Mouse (Mus musculus): ENCODE results near the gene Sec16a. TPM values are rescaled to one million over a fixed set of nuclear protein-coding genes. Genes with fewer than 3 reads are reported as not detected.
A peak's percentile ranks its signal among the peaks of the same experiment; 100 is the strongest.

Sec16a gene
- polyA plus RNA-seq, 2 experiments: 47.1 to 62.5 TPM

DNA sequence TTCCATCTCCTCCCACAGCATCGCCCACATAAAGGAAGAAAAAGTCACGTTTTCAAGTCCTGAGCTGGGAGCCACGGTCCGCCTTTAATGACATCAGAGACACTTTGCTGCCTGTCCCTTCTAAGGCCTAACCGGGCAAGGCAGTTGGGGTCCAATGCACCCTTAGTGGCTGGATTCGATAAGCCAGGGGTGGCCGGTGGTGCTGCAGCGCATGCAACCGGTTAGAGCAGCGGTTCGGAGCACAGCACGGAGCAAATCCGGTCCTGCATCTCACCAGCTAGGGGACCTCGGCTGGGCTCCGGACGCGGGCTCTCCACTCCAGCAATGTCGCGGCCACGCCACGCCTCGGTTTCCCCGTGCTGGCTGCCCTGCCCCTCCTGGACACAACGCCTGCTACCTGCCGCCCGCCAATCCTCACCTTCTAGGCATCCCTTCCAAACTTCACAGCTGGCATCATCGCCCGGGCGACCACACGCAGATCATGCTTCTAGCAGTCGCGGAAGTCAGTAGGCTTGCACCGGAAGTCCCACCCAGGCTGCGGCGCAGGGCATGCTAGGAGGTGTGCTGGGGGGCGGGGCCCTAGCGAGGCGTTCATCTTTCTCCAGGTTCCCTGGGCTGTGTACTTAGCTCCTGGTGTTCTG, 64.8 kb downstream of the Sec16a start, which contains the start of gene Snapc4:
Snapc4 (minus strand) TSS at position 523 of the 641 bp plus-strand sequence.
- Histone ChIP-seq H3K4me1 (ENCODE audit: control insufficient read depth, insufficient read depth, low read length) (peaks cover 6% of the 10 kb centered on the region; the same call in 1 of the 2 replicates), H3K4me3 (replicated peaks; ENCODE audit: low read length) (peak within 1 kb of the TSS; percentile 75), H3K4me2 (replicated peaks; ENCODE audit: low read depth, low read length, severe bottlenecking) (peak within 1 kb of the TSS; percentile 83), H3K27ac (replicated peaks; ENCODE audit: low read depth, low read length) (no peak within 1 kb of the TSS), H3K9ac (ENCODE audit: low read depth, low read length, severe bottlenecking) (peak within 1 kb of the TSS; percentile 72), H3K27me3 (ENCODE audit: control insufficient read depth, insufficient read depth, low read length) (no peaks in the 10 kb centered on the region), H3K36me3 (ENCODE audit: control insufficient read depth, insufficient read depth, low read length) (peaks cover 63% of the 10 kb centered on the region), H3K9me3 (ENCODE audit: control insufficient read depth, low read length) (no peaks in the 10 kb centered on the region)
- WGBS: under 1% methylated on average over 31 of the region's 38 CpGs
- ATAC-seq (ENCODE audit: low FRiP score, low read depth) (peak; percentile 95), DNase-seq (ENCODE audit: low spot score) (peak; percentile 89)
- TF ChIP-seq POLR2A (IDR thresholded peaks at IDR 0.05; ENCODE audit: borderline replicate concordance, extremely low read depth, insufficient read depth, insufficient read length): 0 out of 2 replicates have a peak, but pooled peaks have one; percentile 45

DNA sequence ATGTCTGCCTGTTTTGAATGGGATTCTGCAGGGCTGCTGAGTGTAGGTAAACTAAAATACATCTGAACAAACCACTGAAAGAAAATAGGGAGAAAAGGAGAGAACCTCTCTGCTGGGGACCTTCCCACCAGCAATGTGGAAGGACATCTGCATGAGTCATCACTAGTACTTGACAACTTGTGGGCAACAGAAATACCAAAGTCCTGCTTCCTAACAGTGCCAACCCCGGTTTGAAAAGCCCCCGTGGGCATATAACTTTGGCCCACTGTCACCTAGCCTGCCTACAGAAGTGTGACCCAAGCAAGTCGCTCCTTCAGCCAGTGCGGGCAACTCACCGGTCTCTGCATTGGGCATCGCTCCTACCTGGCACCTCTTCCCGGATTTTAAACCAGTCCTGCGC, 72.6 kb downstream of the Sec16a start:
- no peak for DNase-seq (ENCODE audit: low spot score)
- no peak overlapping the region for H3K9ac ChIP-seq (ENCODE audit: low read depth, low read length, severe bottlenecking)
- H3K9me3 ChIP-seq (ENCODE audit: control insufficient read depth, low read length): no peaks in the 10 kb centered on the region
- no peaks in the 10 kb centered on the region for H3K4me1 ChIP-seq (ENCODE audit: control insufficient read depth, insufficient read depth, low read length)
- no peak overlapping the region for H3K4me3 ChIP-seq (replicated peaks; ENCODE audit: low read length)
- no peaks in the 10 kb centered on the region for H3K27me3 ChIP-seq (ENCODE audit: control insufficient read depth, insufficient read depth, low read length)
- no peak for ATAC-seq (ENCODE audit: low FRiP score, low read depth)
- H3K27ac ChIP-seq (replicated peaks; ENCODE audit: low read depth, low read length): no peak overlapping the region
- H3K4me2 ChIP-seq (replicated peaks; ENCODE audit: low read depth, low read length, severe bottlenecking): no peak overlapping the region
- H3K36me3 ChIP-seq (ENCODE audit: control insufficient read depth, insufficient read depth, low read length): peaks cover 99% of the 10 kb centered on the region
- TF ChIP-seq POLR2A (IDR thresholded peaks at IDR 0.05; ENCODE audit: borderline replicate concordance, extremely low read depth, insufficient read depth, insufficient read length): no peak
- WGBS: 92% methylated on average over 8 of the region's 8 CpGs

DNA sequence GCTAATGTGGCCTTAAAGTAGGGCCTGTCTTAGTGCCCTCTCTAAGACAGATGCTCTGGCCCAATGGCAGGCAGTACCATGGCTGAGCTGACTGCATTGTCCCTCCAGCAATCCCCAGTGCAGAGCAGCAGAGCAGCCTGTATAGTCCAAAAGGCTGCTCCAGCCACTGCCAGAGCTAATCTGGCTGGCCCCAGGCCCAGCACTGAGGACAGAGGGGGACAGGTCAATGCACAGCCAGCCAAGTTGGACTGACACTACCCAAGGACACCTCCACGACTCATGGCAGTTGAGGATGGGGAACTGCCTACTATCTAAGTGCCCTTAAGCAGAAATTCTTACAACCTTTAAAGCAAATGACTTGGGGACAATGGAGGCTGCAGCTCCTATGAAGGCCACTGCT, 76.4 kb downstream of the Sec16a start:
- Histone ChIP-seq H3K9ac (ENCODE audit: low read depth, low read length, severe bottlenecking) (no peak overlapping the region), H3K27ac (replicated peaks; ENCODE audit: low read depth, low read length) (no peak overlapping the region), H3K4me3 (replicated peaks; ENCODE audit: low read length) (no peak overlapping the region), H3K4me2 (replicated peaks; ENCODE audit: low read depth, low read length, severe bottlenecking) (no peak overlapping the region), H3K9me3 (ENCODE audit: control insufficient read depth, low read length) (no peaks in the 10 kb centered on the region), H3K4me1 (ENCODE audit: control insufficient read depth, insufficient read depth, low read length) (no peaks in the 10 kb centered on the region), H3K27me3 (ENCODE audit: control insufficient read depth, insufficient read depth, low read length) (no peaks in the 10 kb centered on the region), H3K36me3 (ENCODE audit: control insufficient read depth, insufficient read depth, low read length) (peaks cover 98% of the 10 kb centered on the region)
- 95% methylated on average over 1 of the region's 1 CpGs for WGBS
- ATAC-seq (ENCODE audit: low FRiP score, low read depth) (no peak), DNase-seq (ENCODE audit: low spot score) (no peak)
- no peak for TF ChIP-seq POLR2A (IDR thresholded peaks at IDR 0.05; ENCODE audit: borderline replicate concordance, extremely low read depth, insufficient read depth, insufficient read length)

DNA sequence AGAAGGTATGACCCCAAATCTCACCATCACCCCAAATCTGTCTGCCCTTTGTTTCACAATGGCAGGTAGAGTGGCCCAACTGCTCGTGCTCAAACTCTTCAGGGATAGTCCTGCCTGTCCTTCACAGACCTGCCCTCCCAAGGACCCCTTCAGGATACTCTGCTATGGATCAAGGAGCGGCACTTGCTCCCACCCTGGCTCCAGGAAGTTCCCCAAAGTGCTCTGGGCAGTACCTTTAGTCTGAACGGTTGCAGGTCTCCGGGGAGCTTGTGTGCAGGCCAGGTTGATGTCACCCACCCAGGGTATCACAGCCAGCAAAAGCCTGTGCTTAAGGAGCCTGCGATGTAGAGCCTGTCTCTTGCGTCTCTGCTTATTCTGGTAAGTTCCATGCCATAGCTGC, 77.1 kb downstream of the Sec16a start:
- ATAC-seq (ENCODE audit: low FRiP score, low read depth) (no peak), DNase-seq (ENCODE audit: low spot score) (no peak)
- H3K36me3 ChIP-seq (ENCODE audit: control insufficient read depth, insufficient read depth, low read length): peaks cover 98% of the 10 kb centered on the region
- no peaks in the 10 kb centered on the region for H3K4me1 ChIP-seq (ENCODE audit: control insufficient read depth, insufficient read depth, low read length)
- no peak overlapping the region for H3K4me3 ChIP-seq (replicated peaks; ENCODE audit: low read length)
- no peak for TF ChIP-seq POLR2A (IDR thresholded peaks at IDR 0.05; ENCODE audit: borderline replicate concordance, extremely low read depth, insufficient read depth, insufficient read length)
- H3K27me3 ChIP-seq (ENCODE audit: control insufficient read depth, insufficient read depth, low read length): no peaks in the 10 kb centered on the region
- H3K9me3 ChIP-seq (ENCODE audit: control insufficient read depth, low read length): no peaks in the 10 kb centered on the region
- WGBS: 91% methylated on average over 6 of the region's 6 CpGs
- H3K4me2 ChIP-seq (replicated peaks; ENCODE audit: low read depth, low read length, severe bottlenecking): no peak overlapping the region
- H3K9ac ChIP-seq (ENCODE audit: low read depth, low read length, severe bottlenecking): no peak overlapping the region
- no peak overlapping the region for H3K27ac ChIP-seq (replicated peaks; ENCODE audit: low read depth, low read length)

DNA sequence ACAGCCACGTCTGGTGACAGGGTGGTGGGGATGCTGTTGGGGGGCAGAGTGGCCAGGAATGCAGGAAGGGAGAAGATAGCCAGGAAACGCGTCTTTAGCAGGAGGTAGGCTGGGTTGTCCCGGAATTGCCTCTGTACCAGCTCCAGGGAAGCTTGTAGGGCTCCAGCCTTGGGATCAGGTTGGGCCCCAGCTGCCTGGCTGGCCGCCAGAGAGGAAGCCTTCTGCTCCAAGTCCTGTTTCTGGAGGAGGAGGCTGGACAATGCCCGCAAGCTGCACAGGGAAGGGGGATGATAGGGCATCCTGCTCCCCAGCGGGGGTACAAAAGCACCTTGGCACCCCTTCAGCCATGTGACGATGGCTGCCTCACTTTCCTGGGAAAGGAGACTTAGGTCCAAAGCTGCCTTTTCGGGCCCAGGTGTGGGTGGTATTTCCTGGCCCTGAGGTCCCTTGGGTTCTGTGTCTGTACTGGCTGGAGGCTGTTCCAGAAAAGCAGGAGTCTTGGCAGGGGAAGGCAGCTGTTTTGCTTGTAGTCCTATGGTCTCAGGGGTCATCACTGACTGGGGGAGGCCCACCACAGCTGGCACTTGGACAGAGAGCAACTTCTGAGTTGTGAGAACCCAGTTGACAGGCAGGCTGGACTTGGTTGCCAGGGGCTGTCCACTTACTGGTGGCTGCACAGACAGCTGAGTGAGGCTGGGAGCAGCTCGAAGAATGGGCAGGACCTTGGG, 80.1 kb downstream of the Sec16a start:
- WGBS: 72% methylated on average over 10 of the region's 10 CpGs
- 0 out of 2 replicates have a peak overlapping the region, but pooled peaks have one; percentile 8 for H3K27ac ChIP-seq (replicated peaks; ENCODE audit: low read depth, low read length)
- no peak overlapping the region for H3K4me2 ChIP-seq (replicated peaks; ENCODE audit: low read depth, low read length, severe bottlenecking)
- no peak for ATAC-seq (ENCODE audit: low FRiP score, low read depth)
- 0 out of 2 replicates have a peak overlapping the region, but pooled peaks have one; percentile 2 for H3K9ac ChIP-seq (ENCODE audit: low read depth, low read length, severe bottlenecking)
- no peaks in the 10 kb centered on the region for H3K4me1 ChIP-seq (ENCODE audit: control insufficient read depth, insufficient read depth, low read length)
- peak; percentile 18 for DNase-seq (ENCODE audit: low spot score)
- H3K36me3 ChIP-seq (ENCODE audit: control insufficient read depth, insufficient read depth, low read length): peaks cover 75% of the 10 kb centered on the region
- H3K9me3 ChIP-seq (ENCODE audit: control insufficient read depth, low read length): no peaks in the 10 kb centered on the region
- no peaks in the 10 kb centered on the region for H3K27me3 ChIP-seq (ENCODE audit: control insufficient read depth, insufficient read depth, low read length)
- no peak overlapping the region for H3K4me3 ChIP-seq (replicated peaks; ENCODE audit: low read length)
- no peak for TF ChIP-seq POLR2A (IDR thresholded peaks at IDR 0.05; ENCODE audit: borderline replicate concordance, extremely low read depth, insufficient read depth, insufficient read length)

Data from limb, embryonic 14.5 days (tissue).